Mouse (Mus musculus) layer of hippocampus, adult 9-10 months (tissue): ENCODE data around the gene Prr30.
"Not testable (repeated sequence)": the region's sequence is repeated elsewhere in the genome, so short reads cannot be mapped to it uniquely, and the experiment has no call there.

Experiments
- DNase-seq: peaks from one replicate; pipeline ENCODE4 v3.0.0; 2022; ENCODE audit warnings: low spot score

Gene Prr30

GRCm38 (mm10) chr14:101200230-101200629 lies at the start of gene Prr30:
TSS of gene Prr30 (minus strand) at chr14:101200330.
- no peak for DNase-seq

GRCm38 (mm10) chr14:101246793-101247192 lies 46.7 kb upstream of the Prr30 start:
- DNase-seq, result no peak

GRCm38 (mm10) chr14:101245706-101246105 lies 45.6 kb upstream of the Prr30 start:
- no peak for DNase-seq

GRCm38 (mm10) chr14:101244441-101244840 lies 44.3 kb upstream of the Prr30 start:
- DNase-seq, result not testable (repeated sequence)

- no peak for DNase-seq
These were observed 37.8 kb upstream of the Prr30 start for GRCm38 (mm10) chr14:101237965-101238364.

GRCm38 (mm10) chr14:101229068-101229467 lies 28.9 kb upstream of the Prr30 start:
- no peak for DNase-seq

- DNase-seq, result no peak
These were observed 22.2 kb upstream of the Prr30 start for GRCm38 (mm10) chr14:101222319-101222718.

- no peak for DNase-seq
These were observed 27.9 kb downstream of the Prr30 start for GRCm38 (mm10) chr14:101172258-101172657.
